Mouse (Mus musculus) cerebellum, adult 2 months (tissue): ENCODE measurements around the gene Sec24c. TPM values are rescaled to one million over a fixed set of nuclear protein-coding genes. Genes with fewer than 3 reads are reported as not detected.
A peak's percentile ranks its signal among the peaks of the same experiment; 100 is the strongest.

Experiments used
- DNase-seq, 2 experiments: peaks; one replicate each; pipeline ENCODE4 v3.0.0; 2021
- H3K27ac ChIP-seq: fragments of 200-500 bp; 2 replicates; pipeline ENCODE4 v1.5.1; 2012; ENCODE audit warnings: low read length, control low read depth, inconsistent platforms; ENCODE audit not compliant: insufficient read depth
- H3K27me3 ChIP-seq: fragments of 200-500 bp; 2 replicates; pipeline ENCODE4 v1.6.1; 2012; ENCODE audit warnings: inconsistent platforms, mild to moderate bottlenecking, low read length, moderate library complexity; ENCODE audit not compliant: control insufficient read depth, insufficient read depth
- H3K4me1 ChIP-seq: fragments of 200-500 bp; 2 replicates; pipeline ENCODE4 v1.6.1; 2011; ENCODE audit warnings: low read length; ENCODE audit not compliant: control insufficient read depth, insufficient read depth
- H3K4me3 ChIP-seq: fragments of 200-500 bp; replicated peaks from 2 replicates; pipeline ENCODE3; 2011; ENCODE audit warnings: mild to moderate bottlenecking, low read depth, low read length, control low read depth; ENCODE audit not compliant: insufficient read depth
- CTCF ChIP-seq: fragments of 200-500 bp; IDR thresholded peaks from 2 replicates; pipeline ENCODE4 v1.5.1; 2011; ENCODE audit warnings: low read depth, mild to moderate bottlenecking, control low read depth, low read length, moderate library complexity, borderline replicate concordance; ENCODE audit not compliant: insufficient read depth
- POLR2A ChIP-seq: fragments of 200-500 bp; IDR thresholded peaks from 2 replicates; pipeline ENCODE4 v1.6.1; 2011; ENCODE audit warnings: low read length, control low read depth, borderline replicate concordance; ENCODE audit not compliant: insufficient read depth
- WGBS: fragments of 180-500 bp; shearing (Covaris S2); methylation state at CpG from one replicate; pipeline ENCODE4 v1.1.7; 2018; 5-methylcytosine and 5-hydroxymethylcytosine counted together
- polyA plus RNA-seq: library from polyadenylated mRNA; depleted of rRNA; stranded (reverse); fragments of >200 nt; gene quantifications from 2 replicates; pipeline ENCODE4 v1.2.3, GENCODE M21; 2012

The Sec24c gene
- polyA plus RNA-seq, 1 experiment = 93.3 TPM

GRCm38 (mm10) chr14:20677906-20678305 lies 3.8 kb downstream of the Sec24c start:
- no peak overlapping the region for H3K4me3 ChIP-seq
- no peak for TF ChIP-seq CTCF
- no peak for TF ChIP-seq POLR2A
- H3K27me3 ChIP-seq = no peaks in the 10 kb centered on the region
- 89% methylated on average over 4 of the region's 4 CpGs for WGBS
- H3K4me1 ChIP-seq = peaks cover 7% of the 10 kb centered on the region; the same call in 1 of the 2 replicates
- no peak overlapping the region for H3K27ac ChIP-seq
- no peak for DNase-seq

DNA sequence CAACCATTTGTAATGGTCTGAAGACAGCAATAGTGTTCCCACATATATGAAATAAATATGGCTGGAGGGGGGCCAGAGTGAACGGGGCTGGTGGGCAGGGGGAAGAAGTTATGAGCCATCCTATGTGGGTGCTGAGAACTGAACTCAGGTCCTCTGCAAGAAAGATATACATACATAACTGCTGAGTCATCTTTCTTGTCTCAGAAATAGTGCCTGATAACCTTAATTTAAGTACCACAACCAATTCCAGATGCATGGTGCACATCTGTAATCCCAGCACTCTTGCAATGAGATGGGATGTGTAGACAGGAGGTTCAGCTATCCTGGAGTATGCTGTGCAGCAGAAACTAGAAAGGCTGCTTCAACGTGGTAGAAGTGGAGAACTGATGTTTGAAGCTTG lies 7.6 kb downstream of the Sec24c start:
- no peak overlapping the region for H3K4me3 ChIP-seq
- WGBS = 84% methylated on average over 2 of the region's 2 CpGs
- no peaks in the 10 kb centered on the region for H3K27me3 ChIP-seq
- no peak for TF ChIP-seq POLR2A
- TF ChIP-seq CTCF = no peak
- H3K4me1 ChIP-seq = no peaks in the 10 kb centered on the region
- H3K27ac ChIP-seq = no peak overlapping the region
- DNase-seq = no peak

DNA sequence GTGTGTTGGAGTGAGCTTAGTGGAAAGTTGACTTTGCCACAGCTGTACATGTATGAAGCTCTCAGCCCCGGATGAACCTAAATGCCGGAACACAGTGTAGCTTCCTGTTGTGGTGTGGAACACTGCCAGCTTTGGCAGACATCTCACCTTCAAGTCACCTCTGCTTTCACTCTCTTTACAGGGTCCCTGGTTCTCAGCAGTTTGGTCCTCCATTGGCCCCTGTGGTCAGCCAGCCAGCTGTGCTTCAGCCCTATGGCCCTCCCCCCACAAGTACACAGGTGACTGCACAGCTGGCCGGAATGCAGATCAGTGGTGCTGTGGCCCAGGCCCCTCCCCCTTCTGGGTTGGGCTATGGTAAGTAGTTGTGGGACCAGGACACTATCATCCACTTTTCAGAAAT lies 8.4 kb downstream of the Sec24c start:
- WGBS = 24% methylated on average over 3 of the region's 3 CpGs
- Histone ChIP-seq H3K4me3 (no peak overlapping the region), H3K27me3 (no peaks in the 10 kb centered on the region), H3K4me1 (no peaks in the 10 kb centered on the region), H3K27ac (no peak overlapping the region)
- TF ChIP-seq CTCF (no peak), POLR2A (no peak)
- no peak for DNase-seq

- Histone ChIP-seq H3K4me1 (no peaks in the 10 kb centered on the region), H3K27ac (no peak overlapping the region), H3K4me3 (no peak overlapping the region), H3K27me3 (no peaks in the 10 kb centered on the region)
- TF ChIP-seq CTCF (no peak), POLR2A (no peak)
- WGBS = 97% methylated on average over 3 of the region's 3 CpGs
- DNase-seq = no peak
These were observed 12.5 kb downstream of the Sec24c start for GRCm38 (mm10) chr14:20686576-20686975.

- 88% methylated on average over 2 of the region's 2 CpGs for WGBS
These were observed 14.9 kb downstream of the Sec24c start for GRCm38 (mm10) chr14:20689009-20689408.

GRCm38 (mm10) chr14:20691772-20692171 lies 17.7 kb downstream of the Sec24c start:
- no peak for DNase-seq
- no peak for TF ChIP-seq CTCF
- no peak for TF ChIP-seq POLR2A
- H3K27ac ChIP-seq = no peak overlapping the region
- WGBS = 85% methylated on average over 6 of the region's 6 CpGs
- H3K4me3 ChIP-seq = no peak overlapping the region
- H3K4me1 ChIP-seq = peaks cover 9% of the 10 kb centered on the region; the same call in 1 of the 2 replicates
- H3K27me3 ChIP-seq = no peaks in the 10 kb centered on the region

More at GRCm38 (mm10) chr14:20689009-20689408, 14.9 kb downstream of the Sec24c start:
- Histone ChIP-seq H3K27me3 (no peaks in the 10 kb centered on the region), H3K4me3 (no peak overlapping the region), H3K4me1 (peaks cover 4% of the 10 kb centered on the region; the same call in 1 of the 2 replicates), H3K27ac (no peak overlapping the region)
- TF ChIP-seq CTCF (no peak), POLR2A (no peak)
- no peak for DNase-seq

- Histone ChIP-seq H3K27ac (0 out of 2 replicates have a peak overlapping the region, but pooled peaks have one; percentile 18), H3K27me3 (no peaks in the 10 kb centered on the region), H3K4me3 (no peak overlapping the region), H3K4me1 (peaks cover 9% of the 10 kb centered on the region; the same call in 1 of the 2 replicates)
- WGBS = 84% methylated on average over 10 of the region's 10 CpGs
- TF ChIP-seq CTCF (no peak), POLR2A (no peak)
- DNase-seq = no peak
These were observed 19.5 kb downstream of the Sec24c start for GRCm38 (mm10) chr14:20693589-20694101.

GRCm38 (mm10) chr14:20694185-20694883 lies 20.2 kb downstream of the Sec24c start:
- peaks cover 9% of the 10 kb centered on the region; the same call in 1 of the 2 replicates for H3K4me1 ChIP-seq
- H3K4me3 ChIP-seq = peak overlapping the region; percentile 90
- no peaks in the 10 kb centered on the region for H3K27me3 ChIP-seq
- DNase-seq = no peak
- H3K27ac ChIP-seq = peak overlapping the region; percentile 97
- no peak for TF ChIP-seq POLR2A
- no peak for TF ChIP-seq CTCF
- 36% methylated on average over 13 of the region's 13 CpGs for WGBS
